Mouse (Mus musculus) ovary, postnatal 10 days (tissue): ENCODE results near the gene Srp72.

Source experiments
- DNase-seq: peaks from one replicate; pipeline ENCODE4 v3.0.0; 2022; ENCODE audit warnings: low spot score

Srp72 gene

DNA sequence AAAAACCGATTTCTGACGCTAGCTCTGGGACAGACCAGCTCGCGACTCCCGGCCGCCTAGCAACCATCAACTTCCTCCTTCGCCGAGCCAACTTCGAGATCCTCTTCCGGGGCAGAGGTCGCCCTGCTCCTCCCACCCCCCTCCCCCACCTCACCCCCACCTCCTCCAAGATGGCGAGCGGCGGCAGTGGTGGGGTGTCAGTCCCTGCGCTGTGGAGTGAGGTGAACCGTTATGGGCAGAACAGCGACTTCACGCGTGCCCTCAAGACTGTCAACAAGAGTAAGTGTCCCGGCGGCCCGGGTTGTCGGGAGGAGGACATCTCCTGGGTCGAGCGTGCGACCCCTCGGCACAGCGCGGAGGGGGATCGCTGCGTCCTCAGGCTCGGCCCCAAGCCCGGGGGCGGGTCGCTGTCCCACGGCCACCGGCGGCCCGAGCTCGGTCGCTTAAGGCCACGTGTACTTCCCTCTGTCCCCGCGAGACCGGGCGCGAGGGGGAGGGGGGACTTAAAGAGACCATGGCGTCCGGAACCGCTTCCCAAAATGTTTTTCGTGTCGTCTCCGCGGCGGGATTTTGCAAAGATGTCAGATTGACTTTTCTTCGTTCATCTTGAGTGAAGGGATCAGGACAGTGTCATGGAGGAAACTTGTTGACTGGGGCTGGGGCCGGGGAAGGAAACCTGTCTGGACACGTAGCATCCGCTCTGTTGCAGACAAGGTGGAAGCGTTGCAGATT lies at the start of gene Srp72:
Srp72 (plus strand) TSS at position 130 of the 732 bp plus-strand sequence.
- peak; percentile 65 for DNase-seq

DNA sequence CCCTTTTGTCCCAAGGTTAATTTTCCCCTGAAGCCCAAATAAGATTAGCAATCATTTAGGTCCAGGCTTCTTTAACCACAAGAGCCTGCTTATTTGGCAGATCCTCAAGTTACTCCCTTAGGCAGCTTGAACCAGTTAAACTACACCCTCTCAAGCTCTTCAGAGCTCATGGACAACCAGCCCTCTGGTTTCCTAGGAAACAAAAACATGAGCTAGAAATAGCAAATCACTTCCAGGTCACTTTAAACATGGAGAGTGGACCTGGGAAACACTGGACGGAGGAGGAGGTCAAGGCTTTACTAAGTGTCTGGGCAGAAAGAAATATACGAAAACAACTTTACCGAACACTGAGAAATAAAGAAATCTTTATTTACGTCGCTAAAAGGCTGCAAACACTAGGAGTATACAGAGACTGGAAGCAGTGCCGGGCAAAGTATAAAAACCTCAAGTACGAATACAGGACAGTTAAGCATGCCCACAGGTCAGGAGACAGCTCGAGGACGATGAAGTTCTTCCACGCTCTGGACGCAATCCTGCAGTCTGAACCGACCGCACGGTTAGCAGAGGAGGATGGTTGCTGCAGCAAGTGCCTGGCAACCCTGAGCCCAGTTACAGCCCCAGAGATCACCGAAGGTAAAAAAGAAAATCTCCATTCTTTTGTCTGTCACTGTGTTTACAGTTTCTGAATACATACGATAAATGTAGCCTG lies 46.2 kb upstream of the Srp72 start:
- no peak for DNase-seq

DNA sequence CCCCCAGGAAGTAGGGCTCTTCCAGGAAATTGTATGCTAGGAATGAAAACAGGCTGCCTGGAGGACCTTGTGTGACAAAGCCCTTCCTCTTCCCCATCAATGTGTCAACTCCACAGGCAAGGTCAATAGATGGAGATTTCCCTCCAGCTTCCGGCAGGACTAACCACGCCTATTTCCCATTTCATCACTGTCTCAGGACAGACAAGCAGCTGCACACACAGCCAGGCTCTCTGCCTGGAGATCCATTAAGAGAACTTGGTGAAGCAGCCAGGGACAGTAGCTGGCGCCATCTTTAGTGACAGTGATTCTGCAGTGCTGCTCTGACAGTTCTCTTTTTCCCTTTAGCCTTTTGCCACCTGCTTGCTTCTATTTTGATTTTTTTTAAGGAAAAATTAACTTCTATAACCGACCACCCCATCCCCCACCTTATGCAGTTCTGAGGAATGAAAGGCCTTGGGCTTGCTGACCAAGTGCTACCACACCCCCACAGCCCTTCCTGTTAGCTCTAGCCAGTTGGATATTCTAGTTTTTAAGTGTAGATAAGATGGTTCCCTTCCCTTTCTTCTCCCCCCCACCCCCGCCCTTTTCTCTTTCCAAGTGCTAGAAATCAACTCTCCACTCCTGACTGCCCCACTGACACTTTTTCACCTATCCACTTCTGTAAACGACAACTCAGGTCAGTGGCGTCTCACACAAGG lies 45.2 kb upstream of the Srp72 start:
- no peak for DNase-seq

DNA sequence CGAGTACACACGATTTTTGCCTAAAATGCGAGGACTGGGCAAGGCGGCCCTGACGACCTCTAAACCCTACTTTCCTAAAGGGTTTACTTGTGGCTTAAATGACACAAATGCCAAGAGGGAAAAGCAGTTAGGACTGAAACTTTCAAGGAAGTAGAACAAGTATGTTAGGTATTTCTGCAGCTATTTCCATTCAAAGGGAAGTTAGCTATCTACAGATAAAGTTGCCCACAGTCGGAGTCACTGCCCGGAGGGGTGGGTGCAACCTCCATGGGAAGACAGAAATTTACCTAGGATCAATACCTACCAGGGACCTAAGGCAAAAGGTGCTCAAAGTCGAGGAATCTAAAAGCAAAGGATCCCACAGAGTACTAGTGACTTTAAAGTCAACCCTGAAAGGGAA lies 34.8 kb upstream of the Srp72 start:
- DNase-seq = no peak

DNA sequence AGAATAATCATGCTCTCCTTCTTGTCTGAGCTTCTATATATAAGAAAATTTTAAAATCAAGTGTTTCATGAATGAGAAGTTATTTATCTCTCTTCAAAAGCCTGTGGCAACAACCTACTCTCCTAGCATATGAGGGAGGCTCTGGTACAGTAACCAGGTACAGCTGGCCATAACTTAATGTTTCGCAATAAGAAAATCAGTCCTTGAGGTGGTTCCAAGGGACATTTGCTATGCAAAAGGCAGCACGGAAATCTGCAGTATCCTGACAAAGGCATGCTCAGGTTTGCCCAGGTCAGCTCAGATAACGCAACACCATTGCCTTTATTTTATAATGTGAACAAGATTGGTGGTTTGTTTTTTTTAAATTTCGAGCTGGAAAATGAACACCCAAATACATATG lies 32.5 kb upstream of the Srp72 start:
- DNase-seq = no peak

DNA sequence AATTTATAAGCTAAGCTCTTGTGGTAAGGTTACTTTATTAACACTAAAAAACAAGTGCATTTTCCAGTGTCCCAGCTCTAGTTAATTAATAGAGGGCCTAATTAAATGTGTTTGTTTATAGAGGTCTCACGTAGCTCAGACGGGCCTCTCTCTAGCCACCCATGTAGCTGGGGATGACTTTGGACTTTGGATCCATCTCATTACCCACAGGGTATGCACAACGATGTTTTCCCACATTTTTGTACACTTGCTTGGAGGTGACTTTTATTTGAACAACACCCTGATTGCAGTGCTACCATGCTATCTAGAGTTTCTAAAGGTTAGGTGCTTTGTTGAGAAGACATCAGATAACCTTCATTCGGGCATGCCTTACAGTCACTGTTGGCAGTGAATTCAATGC lies 32.0 kb upstream of the Srp72 start:
- DNase-seq = no peak

DNA sequence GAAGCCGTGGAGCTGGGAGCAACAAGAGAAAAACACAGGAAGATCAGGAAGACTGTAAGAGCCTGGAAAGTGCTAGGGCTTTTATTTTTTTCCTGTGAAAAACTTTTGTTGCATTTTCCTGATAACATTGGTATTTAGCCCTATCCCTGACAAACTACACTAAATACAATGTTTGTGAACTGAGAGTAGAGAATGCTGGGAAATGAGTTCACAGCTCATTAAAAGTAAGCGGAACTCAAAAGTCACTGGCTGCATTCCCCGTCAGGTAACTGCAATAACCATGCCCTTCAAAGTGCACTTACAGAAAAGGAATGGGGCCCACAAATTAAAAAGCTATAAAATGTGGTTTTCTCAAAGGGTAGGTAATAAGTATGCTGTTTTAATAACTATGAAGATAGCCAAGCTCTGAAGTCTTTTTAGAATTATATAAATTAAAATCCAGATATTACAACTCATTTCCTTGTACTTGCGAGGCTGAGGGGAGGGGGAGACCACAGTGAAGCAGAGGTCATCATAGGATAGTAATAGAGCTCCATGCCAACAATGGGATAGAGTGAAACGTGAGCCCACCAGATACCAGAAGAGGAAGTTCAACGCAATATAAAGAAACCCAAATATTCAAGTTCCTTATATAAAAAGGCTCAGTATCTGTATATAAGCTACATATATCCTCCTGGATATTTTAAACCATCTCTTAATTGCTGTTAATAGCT lies 29.4 kb upstream of the Srp72 start:
- no peak for DNase-seq

DNA sequence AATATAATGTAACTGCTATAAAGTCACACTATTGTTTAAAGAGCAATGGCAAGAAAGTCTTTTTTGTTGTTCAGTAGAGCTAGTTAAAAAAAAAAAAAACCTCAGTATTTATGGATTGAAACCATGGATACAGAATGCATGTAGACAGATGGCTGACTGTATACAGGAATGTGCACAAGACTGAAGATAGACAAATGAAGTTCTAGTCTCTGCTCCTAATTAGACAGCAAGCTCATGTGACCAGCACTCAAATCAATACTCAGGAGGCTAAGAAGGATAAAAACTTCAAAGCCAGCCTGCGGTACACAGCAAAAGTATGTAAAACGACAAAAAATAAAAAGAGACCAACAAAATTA lies 28.8 kb upstream of the Srp72 start:
- no peak for DNase-seq

DNA sequence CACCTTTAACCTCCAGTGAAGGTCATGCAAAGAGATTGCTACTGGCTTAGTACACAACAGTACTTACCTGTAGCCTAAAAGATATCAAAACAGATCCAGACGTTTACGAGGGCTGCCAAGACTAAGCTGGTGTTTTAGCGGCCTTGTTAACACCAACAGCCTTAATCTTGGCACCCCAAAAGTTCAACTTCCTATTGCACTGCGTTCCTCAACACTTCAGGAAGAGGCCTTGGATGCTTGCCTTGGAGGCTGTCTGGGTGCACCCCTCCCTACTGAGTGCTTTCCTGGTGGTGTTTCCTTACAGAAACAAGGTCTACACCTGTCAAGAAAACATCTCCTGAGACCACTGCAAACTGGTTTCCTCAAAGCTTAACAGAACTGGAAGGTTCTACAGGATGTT lies 27.3 kb upstream of the Srp72 start:
- no peak for DNase-seq

DNA sequence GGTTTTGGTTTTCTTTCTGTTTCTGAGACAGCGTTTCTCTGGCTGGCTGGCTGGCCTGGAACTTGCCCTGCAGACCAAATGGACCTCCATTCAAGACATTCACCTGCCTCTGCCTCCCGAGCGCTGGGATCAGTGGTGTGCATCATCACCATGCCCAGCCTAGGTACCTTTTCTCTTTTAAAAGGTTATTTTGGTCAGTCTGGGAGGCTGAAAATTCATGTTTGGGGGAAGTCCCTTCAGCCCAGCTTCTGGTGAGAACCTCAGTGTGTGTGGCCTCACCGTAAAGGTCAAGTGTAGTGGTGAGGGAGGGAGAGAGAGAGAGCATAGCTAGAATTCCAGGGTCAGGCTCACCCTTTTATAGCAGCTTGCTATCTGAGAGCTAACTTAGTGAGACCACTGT lies 26.7 kb upstream of the Srp72 start:
- no peak for DNase-seq

DNA sequence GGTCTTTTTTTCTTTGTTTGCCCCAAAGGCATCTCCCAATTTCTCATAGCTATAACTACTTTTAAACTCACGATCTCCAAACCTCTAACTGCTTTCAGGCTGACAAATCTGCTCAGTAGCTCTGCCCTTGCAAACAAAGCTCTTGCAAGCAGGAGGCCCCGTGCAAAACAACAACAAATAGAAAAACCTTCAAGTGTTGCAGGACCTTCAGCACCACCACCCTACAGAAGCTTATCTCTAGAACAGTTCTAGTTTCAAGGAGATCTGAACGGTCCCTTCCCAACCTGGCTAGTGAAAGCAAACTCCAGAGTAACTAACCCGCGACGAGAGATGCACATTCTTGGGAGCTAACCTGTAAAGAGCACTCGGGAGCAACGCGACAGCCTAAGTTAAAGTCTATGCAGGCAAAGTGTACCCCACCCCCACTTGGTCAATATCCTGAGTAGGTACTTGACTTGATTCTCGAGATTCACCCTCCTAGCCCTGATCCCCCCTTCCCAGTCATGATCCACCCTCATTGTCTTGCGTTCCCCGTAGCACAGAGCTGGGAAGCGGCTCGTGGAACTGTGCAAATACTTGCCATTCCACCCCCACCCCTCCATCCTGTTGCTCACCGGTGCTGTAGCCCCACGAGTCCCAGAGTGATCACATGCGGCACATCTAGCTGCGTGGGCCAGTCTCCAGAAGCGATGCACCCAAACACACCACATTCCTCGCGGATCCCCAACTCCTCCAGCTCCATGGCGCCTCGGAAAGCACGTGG lies 24.0 kb upstream of the Srp72 start:
- no peak for DNase-seq

DNA sequence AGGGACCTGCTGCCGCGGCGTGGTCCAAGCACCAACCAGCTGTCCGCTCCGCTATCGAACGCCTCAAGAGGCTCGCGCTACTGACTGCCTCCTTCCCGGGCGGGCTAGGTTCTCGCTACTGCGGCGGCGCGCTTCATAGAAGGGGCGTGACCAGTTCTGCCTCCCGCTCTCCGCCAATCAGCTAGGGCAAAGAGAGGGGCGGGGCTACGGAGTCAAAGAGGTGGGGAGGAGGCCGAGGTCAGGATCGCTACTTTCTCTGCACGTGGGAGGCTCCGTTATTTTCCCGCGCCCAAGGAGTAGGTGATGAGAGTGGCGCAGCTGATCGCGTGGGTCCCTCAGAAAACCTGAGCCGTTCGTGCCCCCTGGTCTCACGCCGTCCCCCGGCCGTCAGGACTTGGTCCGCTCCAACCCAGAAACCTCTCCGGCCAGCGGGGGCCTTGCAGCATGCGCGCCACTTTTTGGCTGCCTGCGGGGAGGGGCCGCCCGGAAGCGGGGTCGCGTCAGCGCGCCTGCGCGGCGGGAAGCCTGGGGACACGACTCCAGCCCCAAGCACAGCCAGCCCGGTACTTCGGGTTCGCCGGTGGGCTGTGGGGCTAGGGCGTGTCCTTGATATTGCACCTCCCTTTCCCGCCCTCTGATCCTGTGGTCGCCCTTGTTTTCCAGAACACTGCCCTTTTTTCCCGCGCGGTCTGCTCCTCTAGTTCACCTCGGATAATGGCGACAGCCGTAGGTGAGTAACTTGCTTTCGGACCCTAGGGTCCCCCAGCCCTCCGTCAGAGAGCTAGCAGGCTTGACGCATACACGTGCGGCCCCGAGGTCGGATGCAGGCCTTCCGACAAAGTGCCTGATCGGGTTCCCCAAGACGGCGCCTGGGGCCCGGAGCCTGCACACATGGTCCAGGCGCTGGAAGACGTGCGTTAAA lies 23.1 kb upstream of the Srp72 start, which contains the start of the genes Paics and Ppat:
Paics (plus strand) TSS at position 202 of the 922 bp plus-strand sequence.
Ppat (minus strand) TSS at position 473 of the 922 bp plus-strand sequence.
- peak; percentile 96 for DNase-seq

DNA sequence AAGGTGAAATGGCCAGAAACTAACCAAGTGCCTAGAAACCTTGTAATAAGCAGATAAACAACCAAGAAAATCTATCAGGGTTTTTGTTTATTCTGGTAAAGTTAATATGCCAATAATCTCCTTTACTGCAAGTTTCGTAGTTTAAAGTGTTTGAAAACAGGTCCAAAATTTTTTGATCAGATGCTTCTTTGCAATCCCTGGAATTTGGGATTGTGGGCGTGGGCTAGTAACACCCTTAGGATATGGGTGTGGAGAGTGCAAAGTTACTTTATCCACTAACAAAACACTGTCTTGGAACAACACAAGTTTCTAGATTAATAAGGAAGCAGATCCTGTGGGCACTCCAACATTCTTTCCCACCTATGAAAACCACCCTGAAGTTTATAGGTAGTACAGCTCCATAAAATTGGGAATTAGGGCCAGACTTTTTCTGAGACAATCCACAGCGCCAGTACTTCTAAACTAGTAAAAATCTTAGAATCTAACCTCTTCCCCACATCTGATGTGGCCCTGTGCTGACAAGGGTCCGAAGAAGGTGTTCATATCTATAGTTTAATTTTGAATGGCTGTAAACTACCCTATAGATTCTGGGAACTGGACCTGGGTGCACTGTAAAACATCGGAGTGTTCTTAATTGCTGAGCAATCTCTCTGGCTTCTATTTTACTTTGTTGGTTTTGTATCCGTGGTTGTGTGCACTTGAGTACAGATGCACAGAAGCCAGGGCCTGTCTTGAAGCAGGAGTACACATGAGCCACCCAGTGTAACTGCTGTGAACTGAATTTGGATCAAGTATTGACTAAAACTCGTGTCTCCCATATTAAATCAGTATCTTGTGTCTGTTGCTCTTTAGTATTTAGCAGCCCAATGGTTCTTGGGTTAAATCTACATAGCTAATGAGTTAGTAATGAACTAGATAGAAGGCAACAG lies 22.1 kb upstream of the Srp72 start:
- DNase-seq = no peak

DNA sequence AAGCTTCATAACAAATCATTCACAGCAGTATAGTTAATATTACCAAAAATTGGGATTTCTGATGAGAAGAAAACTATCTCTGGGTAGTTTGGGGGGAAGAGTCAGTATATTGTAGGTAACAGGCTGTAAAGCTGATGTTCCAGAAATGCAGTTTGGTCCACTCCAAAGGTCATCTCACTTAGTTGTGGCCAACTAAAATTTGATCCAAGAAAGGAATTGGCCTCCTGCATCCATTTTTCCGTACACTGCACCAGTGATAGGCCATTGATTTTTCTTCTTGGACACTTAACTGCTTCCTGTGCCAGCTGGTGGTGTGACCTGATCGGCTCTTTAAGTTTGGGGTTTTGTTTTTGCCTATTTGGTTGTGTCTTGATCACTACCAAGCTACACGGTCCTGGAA lies 20.7 kb upstream of the Srp72 start:
- no peak for DNase-seq

DNA sequence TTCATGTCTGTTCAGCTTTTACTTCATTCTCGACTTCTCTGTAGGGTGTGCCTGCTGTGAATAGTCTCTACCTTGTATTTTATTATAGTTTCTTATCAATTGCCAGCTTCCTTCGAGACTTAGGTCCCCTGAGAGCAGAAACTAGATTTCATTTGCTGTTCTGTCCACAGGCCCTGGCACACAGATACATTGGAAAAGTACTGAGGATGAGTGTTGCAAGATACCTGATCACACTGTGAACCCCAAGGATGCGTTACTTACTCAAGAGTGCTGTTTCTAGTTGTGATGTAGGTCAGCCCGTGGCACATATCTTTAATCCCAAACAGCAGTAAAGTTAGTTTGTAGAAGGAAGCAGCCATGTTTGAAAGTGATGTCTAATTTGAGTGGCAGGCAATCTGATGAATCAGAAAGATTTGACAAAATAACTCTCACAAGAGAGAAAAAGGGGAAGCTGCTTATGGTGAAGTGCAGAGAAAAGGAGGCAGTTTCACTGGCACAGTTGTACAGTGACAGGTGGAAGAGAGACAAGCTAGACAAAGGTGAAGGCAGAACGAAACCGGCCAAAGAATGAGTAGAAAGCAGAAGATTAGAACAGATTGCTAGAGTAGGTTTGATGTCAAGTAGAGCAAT lies 20.1 kb upstream of the Srp72 start:
- no peak for DNase-seq

DNA sequence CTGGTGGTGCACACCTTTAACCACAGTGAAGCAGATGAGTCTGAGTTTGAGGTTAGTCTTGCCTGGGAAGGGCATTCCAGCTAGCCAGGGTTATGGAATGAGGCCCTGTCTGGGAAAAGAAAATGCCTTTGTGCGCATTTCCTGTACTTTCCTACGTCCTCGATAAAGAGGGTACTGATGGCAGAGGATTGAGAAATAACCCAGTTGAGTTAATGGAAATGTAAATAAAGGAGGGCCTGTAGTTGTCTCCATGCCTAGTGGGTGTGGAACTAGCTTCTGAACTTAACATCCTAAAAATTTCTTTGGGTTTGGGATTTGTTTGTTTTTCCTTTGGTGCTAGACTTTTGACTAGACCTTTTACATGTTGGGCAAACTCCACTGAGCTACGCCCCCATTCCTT lies 19.0 kb upstream of the Srp72 start:
- no peak for DNase-seq

DNA sequence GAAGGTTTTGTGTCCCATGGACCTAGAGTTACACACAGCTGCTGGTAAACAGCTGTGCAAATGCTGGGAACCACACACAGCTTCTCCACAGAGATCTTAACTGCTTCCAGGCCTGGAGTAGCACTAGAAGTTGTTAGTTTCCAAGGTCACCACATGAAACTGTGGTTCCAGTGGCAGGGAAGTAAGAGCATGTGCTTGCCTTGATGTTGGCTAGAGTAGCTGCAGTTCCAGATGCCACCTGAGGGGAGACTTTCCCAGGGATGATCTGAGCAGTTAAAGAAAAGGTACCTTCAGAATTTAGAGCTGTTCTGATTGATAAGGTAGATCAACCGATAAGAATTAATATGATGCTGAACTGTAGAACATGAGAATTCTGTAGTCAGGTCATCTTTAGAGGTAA lies 16.5 kb upstream of the Srp72 start:
- DNase-seq = no peak

DNA sequence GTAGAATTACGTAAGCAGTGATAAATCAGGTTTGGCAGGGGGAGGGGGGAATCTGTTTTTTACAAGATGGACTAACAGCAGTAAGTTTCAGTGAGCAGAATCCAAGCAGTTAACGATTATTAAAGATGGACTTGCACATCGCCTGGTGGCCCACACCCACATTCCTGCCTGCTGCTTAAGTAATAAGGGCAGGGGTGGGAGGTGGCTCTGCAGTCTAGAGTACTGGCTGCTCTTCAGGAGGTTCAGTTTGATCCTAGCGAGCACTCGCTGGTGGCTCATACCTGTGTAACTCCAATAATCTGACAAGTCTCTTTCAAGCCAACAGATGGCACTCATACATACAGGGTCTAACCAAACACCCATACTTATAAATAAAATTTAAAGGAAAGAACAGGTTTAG lies 14.9 kb upstream of the Srp72 start:
- DNase-seq = no peak

DNA sequence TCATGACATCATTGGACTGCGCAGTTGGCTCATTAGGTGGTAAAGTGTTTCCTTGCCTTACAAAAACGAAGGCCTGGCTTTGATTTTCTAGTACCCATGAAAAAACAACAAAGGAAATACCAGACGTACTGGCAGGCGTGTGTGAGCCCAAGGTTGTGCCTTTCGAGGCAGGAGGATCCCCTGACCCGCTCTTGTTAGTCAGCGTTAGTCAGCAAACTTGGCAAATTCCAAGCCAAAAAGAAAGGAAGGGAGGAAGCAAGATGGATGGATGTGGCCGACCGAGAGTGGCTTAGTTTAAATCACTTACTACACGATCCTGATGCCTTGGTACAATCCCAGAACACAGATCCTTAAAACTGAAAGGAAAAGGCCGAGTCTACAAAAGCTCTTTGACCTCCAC lies 11.9 kb upstream of the Srp72 start:
- no peak for DNase-seq
